Mouse (Mus musculus) stomach, embryonic 14.5 days (tissue): ENCODE measurements around the gene Col6a4. TPM values are rescaled to one million over a fixed set of nuclear protein-coding genes. Genes with fewer than 3 reads are reported as not detected.

Source experiments
- ATAC-seq: fragments of 200-750 bp; cut with Nextera tagmentation; 2 replicates; pipeline ENCODE4 v1.8.0; 2017; ENCODE audit warnings: low read depth, moderate TSS enrichment; ENCODE audit not compliant: insufficient number of reproducible peaks, insufficient read depth, low FRiP score
- H3K27ac ChIP-seq: fragments of 300-500 bp; sonication (generic); 2 replicates; pipeline ENCODE4 v1.5.1; 2014; ENCODE audit warnings: mild to moderate bottlenecking, low read length, moderate library complexity, mixed read lengths
- H3K27me3 ChIP-seq: fragments of 300-500 bp; sonication (generic); 2 replicates; pipeline ENCODE4 v1.6.1; 2014; ENCODE audit warnings: low read length, control low read depth, mixed read lengths; ENCODE audit not compliant: control insufficient read depth, insufficient read depth
- H3K36me3 ChIP-seq: fragments of 300-500 bp; sonication (generic); 2 replicates; pipeline ENCODE4 v1.6.1; 2014; ENCODE audit warnings: mild to moderate bottlenecking, control low read depth, low read length, moderate library complexity, mixed read lengths; ENCODE audit not compliant: control insufficient read depth, insufficient read depth
- H3K4me1 ChIP-seq: fragments of 300-500 bp; sonication (generic); 2 replicates; pipeline ENCODE4 v1.6.1; 2014; ENCODE audit warnings: low read length, control low read depth, mixed read lengths; ENCODE audit not compliant: control insufficient read depth, insufficient read depth
- H3K4me2 ChIP-seq: fragments of 300-500 bp; sonication (generic); replicated peaks from 2 replicates; pipeline ENCODE4 v1.6.1; 2014; ENCODE audit warnings: low read depth, low read length, control low read depth
- H3K4me3 ChIP-seq: fragments of 300-500 bp; sonication (generic); 2 replicates; pipeline ENCODE4 v1.5.1; 2014; ENCODE audit warnings: low read depth, low read length, control low read depth
- H3K9ac ChIP-seq: fragments of 300-500 bp; sonication (generic); replicated peaks from 2 replicates; pipeline ENCODE4 v1.6.1; 2014; ENCODE audit warnings: low read depth, mild to moderate bottlenecking, control low read depth, low read length, moderate library complexity, mixed read lengths
- H3K9me3 ChIP-seq: fragments of 300-500 bp; sonication (generic); 2 replicates; pipeline ENCODE4 v1.6.1; 2016; ENCODE audit warnings: low read depth, low read length, control low read depth; ENCODE audit not compliant: control insufficient read depth
- WGBS: fragments of 180-500 bp; shearing (Covaris S2); extraction: QIAGEN DNeasy Blood & Tissue Kit; methylation state at CpG from one replicate; pipeline ENCODE4 v1.1.7; 2014; 5-methylcytosine and 5-hydroxymethylcytosine counted together
- polyA plus RNA-seq: library from polyadenylated mRNA; unstranded; fragments of >200 nt; fragmentation: Nextera tagmentation; extraction: Ambion mirVana; gene quantifications from 2 replicates; pipeline ENCODE4 v1.2.1, GENCODE M21; 2014

Col6a4 gene
- 20.9 and 22.3 TPM in 2 replicates for polyA plus RNA-seq

- H3K9me3 ChIP-seq: no peaks in the 10 kb centered on the region
- no peak within 1 kb of the TSS for H3K4me3 ChIP-seq
- WGBS: 52% methylated on average over 7 of the region's 7 CpGs
- ATAC-seq: no peak
- no peaks in the 10 kb centered on the region for H3K36me3 ChIP-seq
- no peak within 1 kb of the TSS for H3K27ac ChIP-seq
- H3K27me3 ChIP-seq: no peaks in the 10 kb centered on the region
- H3K4me1 ChIP-seq: no peaks in the 10 kb centered on the region
- H3K4me2 ChIP-seq: peak within 1 kb of the TSS; percentile 7; the same call in 1 of the 2 replicates
- no peak within 1 kb of the TSS for H3K9ac ChIP-seq
Observed at GRCm38 (mm10) chr9:106096683-106097082, at the start of gene Col6a4. Gene Col6a4 (minus strand): TSS chr9:106096783.

- H3K9me3 ChIP-seq: no peaks in the 10 kb centered on the region
- no peaks in the 10 kb centered on the region for H3K27me3 ChIP-seq
Observed at GRCm38 (mm10) chr9:106145582-106145981, 49.0 kb upstream of the Col6a4 start.

GRCm38 (mm10) chr9:106144176-106144575, 47.6 kb upstream of the Col6a4 start:
- 83% methylated on average over 7 of the region's 7 CpGs for WGBS
- Histone ChIP-seq H3K9me3 (no peaks in the 10 kb centered on the region), H3K4me3 (no peak overlapping the region), H3K9ac (no peak overlapping the region), H3K36me3 (no peaks in the 10 kb centered on the region), H3K4me1 (peaks cover 11% of the 10 kb centered on the region; the same call in 1 of the 2 replicates), H3K27ac (no peak overlapping the region), H3K4me2 (no peak overlapping the region), H3K27me3 (no peaks in the 10 kb centered on the region)
- no peak for ATAC-seq

More at GRCm38 (mm10) chr9:106145582-106145981, 49.0 kb upstream of the Col6a4 start:
- H3K4me1 ChIP-seq: peaks cover 11% of the 10 kb centered on the region; the same call in 1 of the 2 replicates
- H3K4me2 ChIP-seq: no peak overlapping the region
- H3K9ac ChIP-seq: no peak overlapping the region
- no peak for ATAC-seq
- H3K4me3 ChIP-seq: no peak overlapping the region
- 89% methylated on average over 2 of the region's 2 CpGs for WGBS
- H3K36me3 ChIP-seq: no peaks in the 10 kb centered on the region
- H3K27ac ChIP-seq: no peak overlapping the region

- no peaks in the 10 kb centered on the region for H3K27me3 ChIP-seq
- no peak for ATAC-seq
- no peaks in the 10 kb centered on the region for H3K36me3 ChIP-seq
- WGBS: 87% methylated on average over 12 of the region's 12 CpGs
- no peak overlapping the region for H3K4me2 ChIP-seq
- H3K27ac ChIP-seq: no peak overlapping the region
- H3K4me3 ChIP-seq: no peak overlapping the region
- H3K9ac ChIP-seq: no peak overlapping the region
- H3K4me1 ChIP-seq: no peaks in the 10 kb centered on the region
- no peaks in the 10 kb centered on the region for H3K9me3 ChIP-seq
Observed at GRCm38 (mm10) chr9:106141955-106142354, 45.4 kb upstream of the Col6a4 start.

GRCm38 (mm10) chr9:106139763-106140162, 43.2 kb upstream of the Col6a4 start:
- Histone ChIP-seq H3K27ac (no peak overlapping the region), H3K36me3 (no peaks in the 10 kb centered on the region), H3K4me3 (no peak overlapping the region), H3K9me3 (no peaks in the 10 kb centered on the region), H3K4me1 (no peaks in the 10 kb centered on the region), H3K27me3 (no peaks in the 10 kb centered on the region), H3K4me2 (no peak overlapping the region), H3K9ac (no peak overlapping the region)
- peak; percentile 67 for ATAC-seq
- 65% methylated on average over 10 of the region's 10 CpGs for WGBS

GRCm38 (mm10) chr9:106137671-106138216, 41.2 kb upstream of the Col6a4 start:
- no peaks in the 10 kb centered on the region for H3K9me3 ChIP-seq

GRCm38 (mm10) chr9:106130250-106130649, 33.7 kb upstream of the Col6a4 start:
- Histone ChIP-seq H3K27ac (no peak overlapping the region), H3K4me2 (no peak overlapping the region), H3K36me3 (no peaks in the 10 kb centered on the region), H3K4me3 (no peak overlapping the region), H3K9me3 (no peaks in the 10 kb centered on the region), H3K9ac (no peak overlapping the region), H3K4me1 (no peaks in the 10 kb centered on the region), H3K27me3 (no peaks in the 10 kb centered on the region)
- ATAC-seq: no peak
- WGBS: 77% methylated on average over 7 of the region's 7 CpGs

More at GRCm38 (mm10) chr9:106137671-106138216, 41.2 kb upstream of the Col6a4 start:
- H3K27me3 ChIP-seq: no peaks in the 10 kb centered on the region
- no peaks in the 10 kb centered on the region for H3K4me1 ChIP-seq
- no peak overlapping the region for H3K9ac ChIP-seq
- no peak for ATAC-seq
- H3K36me3 ChIP-seq: no peaks in the 10 kb centered on the region
- no peak overlapping the region for H3K4me2 ChIP-seq
- H3K27ac ChIP-seq: no peak overlapping the region
- no peak overlapping the region for H3K4me3 ChIP-seq
- 68% methylated on average over 10 of the region's 10 CpGs for WGBS

GRCm38 (mm10) chr9:106129072-106129471, 32.5 kb upstream of the Col6a4 start:
- no peak for ATAC-seq
- no peaks in the 10 kb centered on the region for H3K27me3 ChIP-seq
- H3K9me3 ChIP-seq: no peaks in the 10 kb centered on the region
- H3K4me2 ChIP-seq: no peak overlapping the region
- H3K36me3 ChIP-seq: no peaks in the 10 kb centered on the region
- no peaks in the 10 kb centered on the region for H3K4me1 ChIP-seq
- 73% methylated on average over 2 of the region's 2 CpGs for WGBS
- no peak overlapping the region for H3K4me3 ChIP-seq
- no peak overlapping the region for H3K27ac ChIP-seq
- no peak overlapping the region for H3K9ac ChIP-seq

GRCm38 (mm10) chr9:106126786-106127251, 30.2 kb upstream of the Col6a4 start:
- 40% methylated on average over 2 of the region's 2 CpGs for WGBS
- Histone ChIP-seq H3K27ac (no peak overlapping the region), H3K36me3 (no peaks in the 10 kb centered on the region), H3K4me2 (no peak overlapping the region), H3K9me3 (no peaks in the 10 kb centered on the region), H3K4me3 (no peak overlapping the region), H3K4me1 (no peaks in the 10 kb centered on the region), H3K9ac (no peak overlapping the region), H3K27me3 (no peaks in the 10 kb centered on the region)
- ATAC-seq: peak; percentile 53; the same call in 1 of the 2 replicates
